ENCODE assay signal across 28 mouse cellular contexts in the genomic region with DNA sequence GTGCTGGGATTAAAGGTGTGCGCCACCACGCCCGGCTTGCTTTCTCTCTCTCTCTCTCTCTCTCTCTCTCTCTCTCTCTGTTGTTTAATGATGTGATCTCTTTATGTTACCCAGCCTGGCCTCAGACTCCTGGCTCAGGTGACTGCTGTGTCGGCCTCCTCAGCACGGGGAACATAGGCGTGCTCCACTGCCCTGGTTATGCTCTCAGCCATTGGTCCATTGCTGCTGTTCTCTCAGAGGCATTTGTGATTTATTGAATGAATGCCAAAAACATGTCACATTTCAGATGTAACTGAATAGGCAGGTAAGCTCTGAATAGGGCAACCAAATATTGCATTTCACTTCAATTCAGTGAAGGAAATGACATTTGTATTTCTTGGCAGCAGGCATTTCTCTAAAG. TPM values are rescaled to one million over a fixed set of nuclear protein-coding genes. Genes with fewer than 3 reads are reported as not detected.
A peak's percentile ranks its signal among the peaks of the same experiment; 100 is the strongest.
DNase-seq lines count a peak whose midpoint lies in the region; ATAC-seq and TF ChIP-seq lines count a peak whose summit lies in the region.
"Had no signal": no experiment of that assay in that cellular context is flagged by ENCODE, and none has a peak within 500 bp of the region (broad histone marks: within the 10 kb centered on the region; RNA-seq: fewer than 3 reads in every experiment).

No protein-coding gene starts in this region.

- H3K4me2 ChIP-seq in hindbrain, embryonic 16.5 days (ENCODE audit: low read length) = no peak overlapping the region
- no peak overlapping the region for H3K4me2 ChIP-seq in hindbrain, embryonic 13.5 days
- H3K4me2 ChIP-seq in embryonic facial prominence, embryonic 14.5 days (ENCODE audit: low read depth, low read length) = no peak overlapping the region
- H3K4me2 ChIP-seq: forebrain, embryonic 13.5 days; heart, embryonic 13.5 days; hindbrain, embryonic 15.5 days; intestine, embryonic 15.5 days had no signal

- peak; percentile 60; the same call in 1 of the 2 replicates for ATAC-seq in hindbrain, embryonic 16.5 days
- ATAC-seq in hindbrain, embryonic 13.5 days (ENCODE audit: low FRiP score) = no peak
- ATAC-seq in embryonic facial prominence, embryonic 14.5 days (ENCODE audit: low read depth) = peak; percentile 91
- ATAC-seq: forebrain, embryonic 13.5 days; forebrain, embryonic 16.5 days; intestine, embryonic 15.5 days; Patski had no signal

- no peak for TF ChIP-seq EP300 in heart, adult 2 months (IDR thresholded peaks at IDR 0.05; ENCODE audit: insufficient read depth, low read depth, low read length)

- peaks cover 14% of the 10 kb centered on the region for H3K4me1 ChIP-seq in heart, adult 2 months (ENCODE audit: control insufficient read depth, insufficient read depth, low read length)
- peaks cover 6% of the 10 kb centered on the region; the same call in 1 of the 2 replicates for H3K4me1 ChIP-seq in hindbrain, embryonic 16.5 days (ENCODE audit: control insufficient read depth, insufficient read depth, low read depth, low read length)
- H3K4me1 ChIP-seq in hindbrain, embryonic 13.5 days (replicated peaks) = 0 out of 2 replicates have a peak, but pooled peaks cover 11% of the 10 kb centered on the region
- peaks cover 14% of the 10 kb centered on the region for H3K4me1 ChIP-seq in brown adipose tissue, adult 24 weeks (ENCODE audit: control insufficient read depth, insufficient read depth, insufficient read length, low read length)
- no peaks in the 10 kb centered on the region for H3K4me1 ChIP-seq in embryonic facial prominence, embryonic 14.5 days (ENCODE audit: control insufficient read depth, insufficient read depth, low read length)
- H3K4me1 ChIP-seq: hindbrain, embryonic 15.5 days; intestine, embryonic 15.5 days had no signal

- H3K9me3 ChIP-seq in hindbrain, embryonic 16.5 days (ENCODE audit: control insufficient read depth, low read length) = no peaks in the 10 kb centered on the region
- no peaks in the 10 kb centered on the region for H3K9me3 ChIP-seq in hindbrain, embryonic 13.5 days
- no peaks in the 10 kb centered on the region for H3K9me3 ChIP-seq in embryonic facial prominence, embryonic 14.5 days (ENCODE audit: control insufficient read depth, low read length)
- H3K9me3 ChIP-seq: forebrain, embryonic 10.5 days; forebrain, embryonic 13.5 days; G1E; heart, embryonic 10.5 days; heart, embryonic 13.5 days; hindbrain, embryonic 15.5 days; intestine, embryonic 15.5 days had no signal

- peak overlapping the region; percentile 26 for H3K27ac ChIP-seq in heart, adult 2 months
- no peak overlapping the region for H3K27ac ChIP-seq in hindbrain, embryonic 16.5 days (ENCODE audit: low read depth, low read length)
- H3K27ac ChIP-seq in hindbrain, embryonic 13.5 days = no peak overlapping the region
- peak overlapping the region; percentile 4; the same call in 1 of the 2 replicates for H3K27ac ChIP-seq in brown adipose tissue, adult 24 weeks (replicated peaks; ENCODE audit: low read depth, low read length)
- H3K27ac ChIP-seq in embryonic facial prominence, embryonic 14.5 days (replicated peaks; ENCODE audit: low read depth, low read length) = no peak overlapping the region
- H3K27ac ChIP-seq: forebrain, embryonic 10.5 days; forebrain, embryonic 13.5 days; heart, embryonic 10.5 days; hindbrain, embryonic 15.5 days; intestine, embryonic 15.5 days had no signal

- no peaks in the 10 kb centered on the region for H3K79me2 ChIP-seq in heart, adult 2 months (replicated peaks; ENCODE audit: control insufficient read depth, insufficient read depth, low read length)

- intact Hi-C loops in heart, adult 2 months (cut with DNase I) = loop anchor here (2.0 kb wide), 1 partner anchor 29 kb away; no protein-coding TSS in a partner anchor

- TF ChIP-seq CTCF in heart, adult 2 months (IDR thresholded peaks at IDR 0.05) = no peak

- 82% methylated on average over 6 of the region's 6 CpGs for WGBS in heart, adult 2 months
- WGBS in hindbrain, embryonic 16.5 days = 92% methylated on average over 6 of the region's 6 CpGs
- WGBS in hindbrain, embryonic 13.5 days = 85% methylated on average over 6 of the region's 6 CpGs
- 78% methylated on average over 6 of the region's 6 CpGs for WGBS in embryonic facial prominence, embryonic 14.5 days

- H3K27me3 ChIP-seq in heart, adult 2 months (ENCODE audit: control insufficient read depth, insufficient read depth, low read length) = no peaks in the 10 kb centered on the region
- no peaks in the 10 kb centered on the region for H3K27me3 ChIP-seq in hindbrain, embryonic 16.5 days (replicated peaks; ENCODE audit: control insufficient read depth, insufficient read depth, low read length)
- H3K27me3 ChIP-seq in hindbrain, embryonic 13.5 days = no peaks in the 10 kb centered on the region
- no peaks in the 10 kb centered on the region for H3K27me3 ChIP-seq in embryonic facial prominence, embryonic 14.5 days (replicated peaks; ENCODE audit: control insufficient read depth, insufficient read depth, low read length)
- H3K27me3 ChIP-seq: CH12.LX; forebrain, embryonic 13.5 days; heart, embryonic 13.5 days; hindbrain, embryonic 15.5 days; intestine, embryonic 15.5 days; Patski had no signal

- DNase-seq in heart, adult 2 months = no peak
- DNase-seq in heart, adult 11 months = no peak
- DNase-seq in embryonic facial prominence, embryonic 14.5 days (ENCODE audit: low spot score) = peak; percentile 62
- no peak for DNase-seq in kidney, postnatal 25 days
- DNase-seq in urinary bladder, postnatal 36 days (ENCODE audit: low spot score in 2 of 2) = no peak
- DNase-seq: adrenal gland, postnatal 10 days; adrenal gland, postnatal 36 days; B cell, adult 2 months; cerebellum, adult 11 months; cerebellum, adult 2 months; cerebellum, adult 9-11 months; gastrocnemius, postnatal 10 days; gastrocnemius, postnatal 36 days; heart, postnatal 4 days; kidney, adult 18-20 months had no signal

- no peak overlapping the region for H3K9ac ChIP-seq in heart, adult 2 months (ENCODE audit: low read depth, low read length)
- H3K9ac ChIP-seq in hindbrain, embryonic 16.5 days (ENCODE audit: low read depth, low read length) = no peak overlapping the region
- no peak overlapping the region for H3K9ac ChIP-seq in hindbrain, embryonic 13.5 days
- no peak overlapping the region for H3K9ac ChIP-seq in embryonic facial prominence, embryonic 14.5 days (ENCODE audit: low read depth, low read length)
- H3K9ac ChIP-seq: forebrain, embryonic 13.5 days; heart, embryonic 13.5 days; hindbrain, embryonic 15.5 days; intestine, embryonic 15.5 days had no signal

- H3K4me3 ChIP-seq in heart, adult 2 months = no peak overlapping the region
- H3K4me3 ChIP-seq in hindbrain, embryonic 16.5 days (ENCODE audit: low read length) = no peak overlapping the region
- H3K4me3 ChIP-seq in hindbrain, embryonic 13.5 days = no peak overlapping the region
- no peak overlapping the region for H3K4me3 ChIP-seq in brown adipose tissue, adult 24 weeks (ENCODE audit: insufficient read depth, low read depth, low read length)
- H3K4me3 ChIP-seq in embryonic facial prominence, embryonic 14.5 days (ENCODE audit: low read depth, low read length) = no peak overlapping the region
- H3K4me3 ChIP-seq: forebrain, embryonic 10.5 days; forebrain, embryonic 13.5 days; heart, embryonic 10.5 days; heart, embryonic 13.5 days; hindbrain, embryonic 15.5 days; intestine, embryonic 15.5 days had no signal

- H3K36me3 ChIP-seq in heart, adult 2 months (ENCODE audit: control insufficient read depth, insufficient read depth, low read length) = peaks cover 5% of the 10 kb centered on the region
- no peaks in the 10 kb centered on the region for H3K36me3 ChIP-seq in hindbrain, embryonic 16.5 days (ENCODE audit: control insufficient read depth, insufficient read depth, low read length)
- H3K36me3 ChIP-seq in hindbrain, embryonic 13.5 days = no peaks in the 10 kb centered on the region
- H3K36me3 ChIP-seq in embryonic facial prominence, embryonic 14.5 days (ENCODE audit: control insufficient read depth, insufficient read depth, low read length) = 0 out of 2 replicates have a peak, but pooled peaks cover 5% of the 10 kb centered on the region
- H3K36me3 ChIP-seq: hindbrain, embryonic 15.5 days; intestine, embryonic 15.5 days had no signal

- no peak for TF ChIP-seq POLR2A in heart, adult 2 months (IDR thresholded peaks at IDR 0.05; ENCODE audit: insufficient read depth, low read depth, low read length)

RNA-seq across cellular contexts. Expression of gene Mrps27, which starts 41.3 kb away (rescaled TPM):
- total RNA-seq in heart, adult 2 months (2021) = 10 to 100 TPM; 40.8 to 48.0 TPM
- 39.3 and 41.7 TPM in 2 replicates for polyA plus RNA-seq in heart, adult 2 months (2012; rRNA removed)
- 46.8 and 47.6 TPM in 2 replicates for polyA plus RNA-seq in hindbrain, embryonic 16.5 days (2015; fragmentation: Nextera tagmentation; extraction: Ambion mirVana)
- polyA plus RNA-seq in hindbrain, embryonic 13.5 days (2015; fragmentation: Nextera tagmentation; extraction: Ambion mirVana) = 35.7 and 41.1 TPM in 2 replicates
- 58.4 and 61.0 TPM in 2 replicates for polyA plus RNA-seq in brown adipose tissue, adult 24 weeks (2012; ENCODE audit: insufficient read depth, insufficient read length, missing spikeins)
- polyA plus RNA-seq in embryonic facial prominence, embryonic 14.5 days (2014; fragmentation: Nextera tagmentation; extraction: Ambion mirVana) = 48.1 and 54.7 TPM in 2 replicates

RNA-seq across cellular contexts. Expression of gene Ptcd2, which starts 41.4 kb away (rescaled TPM):
- 10 to 100 TPM; 49.6 to 51.2 TPM for total RNA-seq in heart, adult 2 months (2021)
- polyA plus RNA-seq in heart, adult 2 months (2012; rRNA removed) = 35.0 and 44.9 TPM in 2 replicates
- 53.6 and 59.4 TPM in 2 replicates for polyA plus RNA-seq in hindbrain, embryonic 16.5 days (2015; fragmentation: Nextera tagmentation; extraction: Ambion mirVana)
- 52.0 and 53.5 TPM in 2 replicates for polyA plus RNA-seq in hindbrain, embryonic 13.5 days (2015; fragmentation: Nextera tagmentation; extraction: Ambion mirVana)
- polyA plus RNA-seq in brown adipose tissue, adult 24 weeks (2012; ENCODE audit: insufficient read depth, insufficient read length, missing spikeins) = 39.8 and 48.7 TPM in 2 replicates
- polyA plus RNA-seq in embryonic facial prominence, embryonic 14.5 days (2014; fragmentation: Nextera tagmentation; extraction: Ambion mirVana) = 44.1 and 45.0 TPM in 2 replicates

Comparison
In these comparisons a context has a peak if more than half of its experiments do, and no peak if none do; other contexts are left out.
1. H3K27ac ChIP-seq: peak in heart, adult 2 months (single experiment) and brown adipose tissue, adult 24 weeks (single experiment); none in hindbrain, embryonic 16.5 days (single experiment), hindbrain, embryonic 13.5 days (single experiment) and embryonic facial prominence, embryonic 14.5 days (single experiment).